Mouse (Mus musculus) MEL (cell line): ENCODE measurements around the gene Mical3.

Source experiments
- CTCF ChIP-seq, 3 experiments: IDR thresholded peaks in 2 of 3; conservative IDR thresholded peaks in 1 of 3; 2 replicates each; pipeline ENCODE4 v1.5.1; 2011 to 2012; ENCODE audit warnings: low read length in 3 of 3, low read depth in 2 of 3, mild to moderate bottlenecking in 2 of 3, improper control_type of control experiment in 1 of 3, inconsistent platforms in 1 of 3, mixed read lengths in 1 of 3, moderate library complexity in 1 of 3; ENCODE audit not compliant: control insufficient read depth in 1 of 3, insufficient read depth in 1 of 3, poor library complexity in 1 of 3, severe bottlenecking in 1 of 3
- GABPA ChIP-seq: IDR thresholded peaks from 2 replicates; pipeline ENCODE4 v1.6.1; 2012; ENCODE audit warnings: low read depth, mild to moderate bottlenecking, inconsistent platforms, low read length, improper control_type of control experiment, moderate library complexity
- MYC ChIP-seq: IDR thresholded peaks from 2 replicates; pipeline ENCODE4 v1.6.1; 2011; ENCODE audit warnings: low read depth, mild to moderate bottlenecking, low read length, improper control_type of control experiment, moderate library complexity
- TAL1 ChIP-seq: IDR thresholded peaks from 2 replicates; pipeline ENCODE4 v1.6.1; 2012; ENCODE audit warnings: mild to moderate bottlenecking, inconsistent platforms, low read length, moderate library complexity, mixed read lengths
- USF2 ChIP-seq, 2 experiments: IDR thresholded peaks; 2 replicates each; pipeline ENCODE4 v1.6.1; 2011 to 2012; ENCODE audit warnings: improper control_type of control experiment in 2 of 2, low read length in 2 of 2, borderline replicate concordance in 1 of 2, inconsistent platforms in 1 of 2, low read depth in 1 of 2, mild to moderate bottlenecking in 1 of 2; ENCODE audit not compliant: insufficient read depth in 1 of 2

DNA sequence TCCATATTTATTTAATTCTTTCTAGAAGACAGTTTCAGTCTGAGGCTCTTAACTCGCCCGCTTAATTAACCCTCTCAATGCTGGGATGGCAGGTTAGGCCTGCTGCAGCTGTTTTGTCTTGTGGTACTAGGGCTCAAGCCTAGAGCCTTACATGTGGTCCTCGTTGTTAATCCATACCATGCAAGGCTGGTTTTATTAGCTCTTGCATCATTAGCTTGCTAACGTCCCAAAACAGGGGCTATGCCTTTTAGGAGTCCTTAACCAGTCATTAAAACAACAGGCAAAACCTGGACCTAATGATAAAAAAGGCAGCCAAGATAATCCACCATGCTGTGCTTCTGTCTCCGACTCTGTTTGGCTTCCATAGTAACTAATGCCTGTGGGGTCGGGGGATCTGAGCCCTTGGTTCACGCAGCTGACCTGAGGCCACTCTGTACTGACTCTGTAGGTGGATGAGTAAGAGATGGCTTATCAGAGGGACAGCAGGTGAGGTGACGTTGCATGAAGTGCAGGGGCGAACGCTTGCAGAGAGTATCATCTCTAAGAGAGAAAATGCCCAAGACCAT lies 104.7 kb downstream of the Mical3 start:
- TF ChIP-seq CTCF (IDR thresholded peaks at IDR 0.05 in 2 of 3, conservative IDR thresholded peaks at IDR 0.05 in 1 of 3; ENCODE audit: control insufficient read depth in 1 of 3, insufficient read depth in 1 of 3, low read depth in 2 of 3, low read length in 3 of 3, poor library complexity in 1 of 3, severe bottlenecking in 1 of 3), result no peak
- TF ChIP-seq TAL1, result no peak
- no peak for TF ChIP-seq USF2 (IDR thresholded peaks at IDR 0.05; ENCODE audit: borderline replicate concordance in 1 of 2, insufficient read depth in 1 of 2, low read depth in 1 of 2, low read length in 2 of 2)
- no peak for TF ChIP-seq GABPA
- TF ChIP-seq MYC, result no peak
